Mouse (Mus musculus) brain, adult 2 months (tissue): ENCODE measurements around the gene Zbtb7b.
"Not testable (repeated sequence)": the region's sequence is repeated elsewhere in the genome, so short reads cannot be mapped to it uniquely, and the experiment has no call there.

Experiments
- DNase-seq: peaks from one replicate; pipeline ENCODE4 v3.0.0; 2011; ENCODE audit warnings: low read depth, low spot score

Zbtb7b gene

GRCm38 (mm10) chr3:89394006-89394893 lies at the start of gene Zbtb7b:
TSS of gene Zbtb7b (minus strand) at chr3:89394776.
- peak; percentile 90 for DNase-seq

- DNase-seq, result no peak
These were observed 46.1 kb upstream of the Zbtb7b start for GRCm38 (mm10) chr3:89440691-89441090.

- DNase-seq, result peak; percentile 66
These were observed 42.7 kb upstream of the Zbtb7b start for GRCm38 (mm10) chr3:89437269-89437668.

- peak; percentile 54 for DNase-seq
These were observed 41.9 kb upstream of the Zbtb7b start, which contains the start of gene Pbxip1 for GRCm38 (mm10) chr3:89436176-89437113. TSS of gene Pbxip1 (plus strand) at chr3:89436706.

GRCm38 (mm10) chr3:89435041-89435440 lies 40.5 kb upstream of the Zbtb7b start:
- no peak for DNase-seq

GRCm38 (mm10) chr3:89434532-89434931 lies 40.0 kb upstream of the Zbtb7b start:
- no peak for DNase-seq

- no peak for DNase-seq
These were observed 38.0 kb upstream of the Zbtb7b start for GRCm38 (mm10) chr3:89432606-89433005.

GRCm38 (mm10) chr3:89430171-89431159 lies 35.9 kb upstream of the Zbtb7b start, which contains the start of gene Pygo2:
TSS of gene Pygo2 (plus strand) at chr3:89430214.
- peak; percentile 99 for DNase-seq

- DNase-seq, result not testable (repeated sequence)
These were observed 34.4 kb upstream of the Zbtb7b start for GRCm38 (mm10) chr3:89429021-89429420.

GRCm38 (mm10) chr3:89425876-89426275 lies 31.3 kb upstream of the Zbtb7b start:
- no peak for DNase-seq

- DNase-seq, result no peak
These were observed 30.6 kb upstream of the Zbtb7b start for GRCm38 (mm10) chr3:89425141-89425525.

- no peak for DNase-seq
These were observed 30.0 kb upstream of the Zbtb7b start for GRCm38 (mm10) chr3:89424416-89425140.

GRCm38 (mm10) chr3:89422556-89423205 lies 28.1 kb upstream of the Zbtb7b start:
- no peak for DNase-seq

GRCm38 (mm10) chr3:89421810-89422473 lies 27.4 kb upstream of the Zbtb7b start:
- no peak for DNase-seq

- peak; percentile 93 for DNase-seq
These were observed 26.6 kb upstream of the Zbtb7b start for GRCm38 (mm10) chr3:89421002-89421774.

- no peak for DNase-seq
These were observed 25.8 kb upstream of the Zbtb7b start for GRCm38 (mm10) chr3:89420421-89420820.

GRCm38 (mm10) chr3:89419981-89420380 lies 25.4 kb upstream of the Zbtb7b start:
- DNase-seq, result no peak

- DNase-seq, result no peak
These were observed 25.0 kb upstream of the Zbtb7b start for GRCm38 (mm10) chr3:89419571-89419970.
